Mouse (Mus musculus): ENCODE data around the gene Rbpjl. TPM values are rescaled to one million over a fixed set of nuclear protein-coding genes. Genes with fewer than 3 reads are reported as not detected.
A peak's percentile ranks its signal among the peaks of the same experiment; 100 is the strongest.

Gene Rbpjl
- polyA plus RNA-seq, 1 experiment: not detected

DNA sequence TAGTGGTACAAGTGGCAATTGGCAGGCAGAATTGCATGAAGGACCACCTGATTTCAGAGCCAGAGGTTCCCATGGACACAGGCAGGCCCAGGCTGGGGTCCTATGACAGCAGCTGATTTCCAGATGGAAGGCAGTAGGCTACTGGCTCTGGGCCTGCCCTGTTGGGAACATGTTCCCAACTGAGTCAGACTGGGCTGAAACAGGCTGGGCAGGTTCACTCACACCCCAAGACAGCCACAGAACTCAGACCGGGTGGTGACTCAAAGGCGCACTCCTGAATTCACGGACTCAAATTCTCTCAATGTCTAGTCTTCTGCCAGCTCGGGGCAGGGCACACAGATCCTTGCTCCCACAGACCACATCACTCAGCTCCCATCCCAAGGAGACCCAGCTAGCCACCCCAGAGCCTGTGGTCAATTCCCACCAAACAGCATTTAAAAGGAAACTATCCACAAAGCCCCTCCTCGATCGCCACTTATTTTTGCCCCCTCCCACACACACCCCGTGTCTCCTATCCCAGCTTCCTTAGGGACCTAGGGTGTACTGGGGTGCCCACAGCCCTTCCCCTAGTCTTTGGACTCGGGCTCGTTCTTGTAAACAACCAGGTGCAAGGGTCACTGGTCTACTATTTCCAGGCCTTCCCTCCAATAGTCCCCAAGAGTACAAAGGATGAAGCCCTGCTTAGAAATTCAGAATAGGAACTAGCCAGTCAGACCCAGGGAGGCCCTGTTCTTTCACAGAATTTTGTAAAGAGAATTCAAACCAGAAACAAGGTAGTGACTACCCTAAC, 28.9 kb downstream of the Rbpjl start:
- 68% methylated on average over 9 of the region's 9 CpGs for WGBS
- Histone ChIP-seq H3K4me3 (ENCODE audit: insufficient read depth, low read depth, low read length) (no peak overlapping the region), H3K4me1 (ENCODE audit: control insufficient read depth, insufficient read depth, low read length) (peaks cover 33% of the 10 kb centered on the region), H3K27ac (ENCODE audit: insufficient read depth, low read depth, low read length) (0 out of 2 replicates have a peak overlapping the region, but pooled peaks have one; percentile 38)
- no peak for TF ChIP-seq CTCF (IDR thresholded peaks at IDR 0.05; ENCODE audit: insufficient read depth, low read depth, low read length)

DNA sequence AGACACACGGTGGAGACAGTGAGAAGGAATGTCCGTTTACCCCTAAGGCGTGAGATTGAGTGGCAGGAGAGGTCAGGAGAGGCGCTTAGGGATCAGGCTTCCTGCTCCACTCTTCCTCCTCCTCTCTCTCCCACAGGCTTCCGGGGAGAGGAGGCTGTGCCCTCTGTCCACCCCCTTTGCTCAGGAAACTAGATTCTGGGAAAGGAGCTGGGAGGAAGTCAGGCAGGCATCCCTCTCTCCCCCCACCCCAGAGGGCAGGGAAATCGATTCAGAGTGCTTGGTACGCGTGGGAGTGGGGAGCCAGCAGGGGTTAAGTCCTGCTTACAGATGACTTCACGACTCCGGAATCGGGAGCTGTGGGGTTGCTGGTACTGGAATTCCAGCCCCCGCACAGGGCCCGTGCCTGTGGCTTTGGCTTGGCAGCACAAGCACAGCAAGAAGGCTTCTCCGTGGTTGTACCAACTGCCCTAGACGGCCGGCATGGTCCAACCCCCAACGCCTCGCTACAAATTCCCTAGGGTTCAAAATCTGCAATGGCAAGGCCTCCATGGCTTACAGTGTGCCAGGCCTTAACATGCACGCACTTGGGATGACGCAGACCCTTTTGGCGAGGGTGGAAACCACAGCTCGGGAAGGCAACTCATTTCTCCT, 29.7 kb downstream of the Rbpjl start:
- Histone ChIP-seq H3K27ac (ENCODE audit: insufficient read depth, low read depth, low read length) (peak overlapping the region; percentile 38; the same call in 1 of the 2 replicates), H3K4me3 (ENCODE audit: insufficient read depth, low read depth, low read length) (no peak overlapping the region), H3K4me1 (ENCODE audit: control insufficient read depth, insufficient read depth, low read length) (peaks cover 34% of the 10 kb centered on the region)
- no peak for TF ChIP-seq POLR2A (IDR thresholded peaks at IDR 0.05; ENCODE audit: insufficient read depth, low read depth, low read length)
- no peak for TF ChIP-seq CTCF (IDR thresholded peaks at IDR 0.05; ENCODE audit: insufficient read depth, low read depth, low read length)
- 35% methylated on average over 22 of the region's 22 CpGs for WGBS

DNA sequence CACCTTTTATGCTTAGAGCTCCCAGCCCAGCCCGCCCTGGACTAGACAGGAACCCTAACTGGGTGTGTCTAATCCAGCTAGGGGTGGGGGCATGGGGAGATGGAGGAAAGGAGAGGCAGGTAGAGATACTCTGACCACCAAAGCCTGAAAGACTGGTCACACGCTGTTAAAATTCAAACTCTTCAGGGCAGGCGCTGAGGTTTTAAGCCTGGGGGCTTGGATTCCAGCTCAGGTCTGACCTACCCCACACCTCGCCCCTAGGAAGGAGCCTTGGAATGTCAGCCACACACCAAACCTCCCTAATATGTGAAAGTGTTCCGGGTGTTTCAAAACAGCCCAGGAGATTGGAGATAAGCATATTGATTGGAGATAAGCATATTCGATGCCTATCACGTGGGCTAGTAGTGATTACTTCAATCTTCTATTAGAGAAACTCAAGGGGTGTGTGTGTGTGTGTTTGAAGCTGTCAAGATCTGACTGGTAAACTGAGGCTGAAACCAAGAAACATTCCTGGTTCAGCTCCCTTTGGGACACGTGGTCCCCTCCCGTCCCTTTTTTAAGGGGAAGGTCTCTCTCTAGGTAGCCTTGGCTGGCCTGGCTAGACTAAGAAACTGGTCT, 30.4 kb downstream of the Rbpjl start:
- whole genome bisulfite sequencing: 97% methylated on average over 9 of the region's 9 CpGs
- no peak for TF ChIP-seq CTCF (IDR thresholded peaks at IDR 0.05; ENCODE audit: insufficient read depth, low read depth, low read length)
- TF ChIP-seq POLR2A (IDR thresholded peaks at IDR 0.05; ENCODE audit: insufficient read depth, low read depth, low read length): no peak
- H3K27ac ChIP-seq (ENCODE audit: insufficient read depth, low read depth, low read length): peak overlapping the region; percentile 31; the same call in 1 of the 2 replicates

DNA sequence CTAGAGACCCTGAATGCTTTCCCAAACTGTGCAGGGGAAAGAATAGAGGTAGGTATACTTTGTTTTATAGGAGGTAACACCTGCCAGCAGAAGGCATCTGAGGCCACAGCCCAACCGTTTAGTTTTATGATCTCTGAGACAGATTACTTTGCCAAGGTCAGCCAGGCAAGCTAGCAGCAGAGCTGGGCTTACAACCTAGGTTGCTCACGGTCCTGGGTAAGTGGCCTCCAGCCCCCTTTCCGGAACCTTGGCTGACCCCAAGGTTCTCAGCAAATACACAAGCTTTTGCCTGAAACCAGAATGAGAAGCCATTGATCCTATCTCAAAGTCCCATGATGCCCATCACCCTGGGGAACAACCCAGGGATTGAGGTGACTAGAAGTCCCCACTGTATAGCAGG, 31.7 kb downstream of the Rbpjl start:
- no peak overlapping the region for H3K27ac ChIP-seq (ENCODE audit: insufficient read depth, low read depth, low read length)
- H3K4me1 ChIP-seq (ENCODE audit: control insufficient read depth, insufficient read depth, low read length): peaks cover 42% of the 10 kb centered on the region
- WGBS: 78% methylated on average over 3 of the region's 3 CpGs
- no peak overlapping the region for H3K4me3 ChIP-seq (ENCODE audit: insufficient read depth, low read depth, low read length)
- TF ChIP-seq CTCF (IDR thresholded peaks at IDR 0.05; ENCODE audit: insufficient read depth, low read depth, low read length) (no peak), POLR2A (IDR thresholded peaks at IDR 0.05; ENCODE audit: insufficient read depth, low read depth, low read length) (no peak)

More for the DNA sequence above, 30.4 kb downstream of the Rbpjl start:
- Histone ChIP-seq H3K4me3 (ENCODE audit: insufficient read depth, low read depth, low read length) (no peak overlapping the region), H3K4me1 (ENCODE audit: control insufficient read depth, insufficient read depth, low read length) (peaks cover 38% of the 10 kb centered on the region)

DNA sequence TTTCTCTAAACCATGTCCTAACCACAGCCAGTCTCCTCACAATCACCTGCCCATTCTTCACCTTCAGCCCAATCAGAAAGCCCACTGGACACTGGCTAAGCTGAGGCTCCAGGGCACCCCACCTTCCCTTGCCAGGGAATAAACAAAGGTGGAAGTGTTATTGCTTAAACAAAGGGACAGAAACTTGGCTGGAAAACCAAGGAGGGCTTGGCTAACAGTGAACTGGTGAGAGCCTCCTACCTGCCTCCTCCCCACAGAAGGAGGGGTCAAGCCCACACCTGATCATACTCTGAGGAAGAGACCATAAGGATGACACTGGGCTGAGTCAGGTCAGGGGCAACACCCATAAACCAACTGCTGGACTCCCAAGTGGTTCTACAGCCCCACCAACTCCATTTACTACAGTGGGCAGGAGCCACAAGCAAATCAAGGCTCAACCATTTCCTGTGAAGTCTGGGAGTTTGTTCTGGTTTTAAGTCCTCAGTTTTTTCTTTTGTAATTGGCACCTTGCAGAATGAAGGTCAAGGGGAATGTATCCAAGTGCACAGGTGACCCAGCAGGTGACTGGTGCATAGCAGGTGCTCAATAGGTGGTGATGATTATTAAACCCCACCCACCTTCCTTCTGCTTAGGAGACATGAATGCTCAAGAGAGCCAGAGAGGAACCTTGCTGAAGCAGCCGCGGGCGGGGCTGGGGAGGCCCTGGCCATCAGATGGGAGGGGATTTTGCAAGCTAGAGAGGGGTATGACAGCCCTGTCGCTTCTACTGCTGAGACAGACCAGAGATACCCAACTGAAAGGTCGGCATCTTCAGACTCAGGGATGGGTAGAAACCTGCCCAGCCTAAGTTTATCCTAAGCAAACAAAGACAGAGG, 32.5 kb downstream of the Rbpjl start:
- TF ChIP-seq CTCF (IDR thresholded peaks at IDR 0.05; ENCODE audit: insufficient read depth, low read depth, low read length) (no peak), POLR2A (IDR thresholded peaks at IDR 0.05; ENCODE audit: insufficient read depth, low read depth, low read length) (no peak)
- 73% methylated on average over 5 of the region's 5 CpGs for WGBS
- Histone ChIP-seq H3K4me3 (ENCODE audit: insufficient read depth, low read depth, low read length) (no peak overlapping the region), H3K4me1 (ENCODE audit: control insufficient read depth, insufficient read depth, low read length) (peaks cover 41% of the 10 kb centered on the region), H3K27ac (ENCODE audit: insufficient read depth, low read depth, low read length) (peak overlapping the region; percentile 23; the same call in 1 of the 2 replicates)

DNA sequence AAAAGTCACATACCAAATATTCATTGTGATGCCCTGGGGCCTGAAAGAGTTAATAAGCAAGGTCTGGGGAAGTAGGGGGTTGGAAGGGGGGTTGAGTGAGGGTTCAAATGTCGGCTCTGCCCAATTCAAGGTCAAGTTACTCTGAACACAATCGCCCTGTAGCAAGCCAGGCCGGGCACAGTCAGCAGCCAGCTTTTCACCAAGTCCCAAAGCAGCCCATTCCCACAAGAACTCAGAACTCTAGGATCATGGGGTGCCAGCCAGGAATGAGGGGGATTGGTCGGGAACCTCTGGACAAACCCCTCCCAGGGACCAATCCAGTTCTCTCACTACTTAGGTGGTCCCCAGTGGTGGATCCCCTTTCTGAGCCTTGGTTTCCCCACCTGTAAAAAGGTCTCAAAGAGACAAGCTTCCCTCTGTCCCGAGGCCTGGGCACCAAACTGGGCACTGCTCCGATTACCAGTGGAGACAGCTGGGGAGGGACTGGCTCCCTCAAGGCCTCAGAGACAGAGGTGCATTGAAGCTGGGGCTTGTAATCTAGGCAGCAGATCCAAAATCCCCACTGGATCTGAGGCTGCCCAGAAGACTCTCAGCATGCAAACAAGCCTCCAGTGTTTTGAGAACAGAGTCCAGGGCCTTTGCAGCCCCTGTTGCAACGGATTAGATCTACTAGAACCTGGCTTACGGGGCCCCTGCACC, 33.4 kb downstream of the Rbpjl start:
- peaks cover 33% of the 10 kb centered on the region for H3K4me1 ChIP-seq (ENCODE audit: control insufficient read depth, insufficient read depth, low read length)
- H3K27ac ChIP-seq (ENCODE audit: insufficient read depth, low read depth, low read length): peak overlapping the region; percentile 50; the same call in 1 of the 2 replicates
- no peak for TF ChIP-seq CTCF (IDR thresholded peaks at IDR 0.05; ENCODE audit: insufficient read depth, low read depth, low read length)
- TF ChIP-seq POLR2A (IDR thresholded peaks at IDR 0.05; ENCODE audit: insufficient read depth, low read depth, low read length): no peak
- no peak overlapping the region for H3K4me3 ChIP-seq (ENCODE audit: insufficient read depth, low read depth, low read length)
- 42% methylated on average over 8 of the region's 8 CpGs for WGBS

DNA sequence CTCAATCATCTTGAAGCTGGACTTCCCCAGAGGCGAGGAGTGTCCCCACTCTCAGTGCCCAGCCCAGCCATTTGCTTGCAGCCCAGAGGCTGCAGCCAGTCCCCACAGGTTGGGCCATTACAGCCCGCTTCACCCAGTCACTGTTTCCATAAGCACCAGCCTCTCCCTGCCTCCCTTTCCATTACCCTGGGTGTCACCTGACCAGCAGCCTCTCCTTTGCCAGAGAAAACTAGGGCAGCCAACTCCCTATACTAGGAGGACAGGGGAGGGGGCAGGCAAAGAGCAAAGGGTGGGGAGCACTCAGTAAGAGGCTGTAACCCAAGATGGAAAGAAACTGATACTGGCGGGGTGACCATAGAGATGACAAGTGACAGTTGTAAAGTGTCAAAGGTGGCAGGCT, 34.0 kb downstream of the Rbpjl start:
- Histone ChIP-seq H3K4me3 (ENCODE audit: insufficient read depth, low read depth, low read length) (no peak overlapping the region), H3K27ac (ENCODE audit: insufficient read depth, low read depth, low read length) (peak overlapping the region; percentile 50; the same call in 1 of the 2 replicates), H3K4me1 (ENCODE audit: control insufficient read depth, insufficient read depth, low read length) (peaks cover 29% of the 10 kb centered on the region)
- WGBS: 69% methylated on average over 3 of the region's 3 CpGs
- no peak for TF ChIP-seq POLR2A (IDR thresholded peaks at IDR 0.05; ENCODE audit: insufficient read depth, low read depth, low read length)
- TF ChIP-seq CTCF (IDR thresholded peaks at IDR 0.05; ENCODE audit: insufficient read depth, low read depth, low read length): no peak

DNA sequence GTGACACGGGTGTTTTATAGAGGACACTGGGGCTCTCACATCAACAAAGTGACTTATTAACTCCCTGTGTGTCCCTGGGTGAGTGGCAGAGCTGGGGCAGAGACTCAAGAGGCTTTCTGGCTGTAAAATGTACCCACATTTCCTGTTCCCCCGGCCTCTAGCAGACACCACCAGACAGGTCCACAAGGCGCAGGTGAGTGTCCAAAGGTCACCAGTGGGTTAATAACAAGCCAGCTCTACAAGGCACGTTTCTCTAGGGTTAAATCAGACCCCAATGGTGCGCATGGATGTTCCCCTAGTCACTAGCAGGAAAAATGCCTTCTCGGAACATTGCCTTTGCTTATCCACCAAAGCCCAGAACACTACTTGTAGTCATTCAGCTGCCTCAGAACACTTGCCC, 34.8 kb downstream of the Rbpjl start:
- 0 out of 2 replicates have a peak overlapping the region, but pooled peaks have one; percentile 25 for H3K27ac ChIP-seq (ENCODE audit: insufficient read depth, low read depth, low read length)
- WGBS: 77% methylated on average over 6 of the region's 6 CpGs
- peaks cover 27% of the 10 kb centered on the region for H3K4me1 ChIP-seq (ENCODE audit: control insufficient read depth, insufficient read depth, low read length)
- no peak overlapping the region for H3K4me3 ChIP-seq (ENCODE audit: insufficient read depth, low read depth, low read length)
- TF ChIP-seq POLR2A (IDR thresholded peaks at IDR 0.05; ENCODE audit: insufficient read depth, low read depth, low read length): no peak
- no peak for TF ChIP-seq CTCF (IDR thresholded peaks at IDR 0.05; ENCODE audit: insufficient read depth, low read depth, low read length)

Data from olfactory bulb, adult 2 months (tissue).